Mouse (Mus musculus): ENCODE measurements around the gene Olfr1253.

The Olfr1253 gene

GRCm38 (mm10) chr2:89756990-89757389, at the start of gene Olfr1253:
Gene Olfr1253, minus strand, starts transcription at chr2:89757090.
- no peak for ATAC-seq (ENCODE audit: insufficient number of reproducible peaks, low FRiP score, low TSS enrichment)

GRCm38 (mm10) chr2:89799583-89799982, 42.7 kb upstream of the Olfr1253 start:
- ATAC-seq (ENCODE audit: insufficient number of reproducible peaks, low FRiP score, low TSS enrichment): no peak

GRCm38 (mm10) chr2:89793519-89793918, 36.6 kb upstream of the Olfr1253 start, which contains the start of gene Olfr1254:
Gene Olfr1254, minus strand, starts transcription at chr2:89793619.
- no peak for ATAC-seq (ENCODE audit: insufficient number of reproducible peaks, low FRiP score, low TSS enrichment)

GRCm38 (mm10) chr2:89724912-89725311, 32.0 kb downstream of the Olfr1253 start, which contains the start of gene Olfr1252:
Gene Olfr1252, minus strand, starts transcription at chr2:89725012.
- ATAC-seq (ENCODE audit: insufficient number of reproducible peaks, low FRiP score, low TSS enrichment): no peak

All from cerebellum, adult (tissue).